Mouse (Mus musculus): ENCODE measurements around the gene Tcerg1l.

The Tcerg1l gene

GRCm38 (mm10) chr7:138357475-138357874, 40.1 kb downstream of the Tcerg1l start:
- DNase-seq (ENCODE audit: low read depth), result no peak

GRCm38 (mm10) chr7:138356655-138357449, 40.7 kb downstream of the Tcerg1l start:
- no peak for DNase-seq (ENCODE audit: low read depth)

GRCm38 (mm10) chr7:138345451-138345850, 52.1 kb downstream of the Tcerg1l start:
- DNase-seq (ENCODE audit: low read depth), result no peak

GRCm38 (mm10) chr7:138338451-138338850, 59.1 kb downstream of the Tcerg1l start:
- no peak for DNase-seq (ENCODE audit: low read depth)

GRCm38 (mm10) chr7:138337946-138338345, 59.6 kb downstream of the Tcerg1l start:
- no peak for DNase-seq (ENCODE audit: low read depth)

DNA sequence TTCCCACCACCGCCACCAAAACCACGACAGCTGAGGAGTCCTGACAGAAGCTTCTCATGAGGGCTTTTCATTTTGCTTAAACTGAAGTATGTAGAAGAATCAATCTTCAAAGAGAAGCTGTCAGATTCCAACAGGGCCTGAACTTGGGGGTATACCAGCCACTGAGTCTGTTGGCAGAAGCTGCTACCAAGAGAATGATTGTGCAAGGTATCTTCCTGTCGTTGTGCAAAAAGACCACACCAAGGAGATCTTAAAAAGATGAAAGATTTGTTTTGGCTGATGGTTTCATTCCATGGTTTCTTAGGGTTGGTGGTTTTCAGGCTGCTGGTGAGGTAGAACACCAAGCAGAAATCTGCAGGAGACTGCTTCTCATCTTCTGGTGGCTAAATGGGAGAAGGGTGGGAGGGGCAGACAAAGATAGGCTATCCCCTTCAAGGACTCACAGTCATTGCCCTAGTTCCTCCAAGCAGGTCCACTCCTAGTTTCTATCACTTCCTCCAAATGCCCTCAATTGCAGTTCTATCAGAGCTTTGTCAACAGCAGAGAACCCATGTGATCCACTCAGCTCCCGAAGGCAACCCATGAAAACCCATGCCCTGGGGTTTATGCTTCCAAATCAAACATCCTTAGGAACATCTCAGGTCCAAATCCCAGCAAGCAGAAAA, 64.9 kb downstream of the Tcerg1l start:
- DNase-seq (ENCODE audit: low read depth), result no peak

- DNase-seq (ENCODE audit: low read depth), result no peak
Measured at GRCm38 (mm10) chr7:138331266-138331665, 66.3 kb downstream of the Tcerg1l start.

DNA sequence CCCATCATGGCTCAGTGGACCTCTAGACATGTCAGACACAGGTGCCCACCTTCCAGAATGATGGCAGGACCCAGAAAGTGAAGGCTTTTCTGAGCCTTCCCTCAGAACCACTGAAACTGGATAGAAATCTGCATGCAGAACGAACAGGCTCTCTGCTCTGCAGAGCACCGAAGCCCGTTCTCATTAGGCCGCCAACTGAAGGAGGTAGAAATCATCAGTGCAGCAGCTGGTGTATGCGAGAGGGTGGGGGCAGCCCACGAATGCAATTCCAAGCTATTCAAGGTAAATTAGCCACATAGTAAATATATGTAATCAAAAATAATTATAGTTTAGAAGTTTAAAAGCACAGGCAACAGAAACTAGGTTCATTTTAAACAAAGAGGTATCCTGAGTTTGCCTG, 68.9 kb downstream of the Tcerg1l start:
- DNase-seq (ENCODE audit: low read depth), result no peak

DNA sequence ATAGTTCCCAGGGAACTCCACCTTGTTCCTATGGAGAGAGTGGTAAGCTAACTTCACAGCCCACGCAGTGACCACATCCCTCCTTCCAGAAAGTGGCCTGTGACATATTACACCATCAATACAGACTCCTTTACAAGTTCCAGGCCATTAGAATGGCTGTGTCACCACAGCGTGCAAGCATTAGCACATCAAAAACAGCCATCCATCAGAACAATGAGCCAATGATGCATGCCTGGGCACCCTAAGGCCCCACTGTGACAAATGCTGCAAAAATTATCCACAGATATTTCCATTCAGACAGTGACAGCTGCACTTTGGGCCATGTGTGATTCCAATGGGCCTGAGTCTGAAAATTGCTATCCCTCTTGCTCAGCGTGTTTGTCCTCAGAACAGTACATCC, 70.8 kb downstream of the Tcerg1l start:
- DNase-seq (ENCODE audit: low read depth), result no peak

DNA sequence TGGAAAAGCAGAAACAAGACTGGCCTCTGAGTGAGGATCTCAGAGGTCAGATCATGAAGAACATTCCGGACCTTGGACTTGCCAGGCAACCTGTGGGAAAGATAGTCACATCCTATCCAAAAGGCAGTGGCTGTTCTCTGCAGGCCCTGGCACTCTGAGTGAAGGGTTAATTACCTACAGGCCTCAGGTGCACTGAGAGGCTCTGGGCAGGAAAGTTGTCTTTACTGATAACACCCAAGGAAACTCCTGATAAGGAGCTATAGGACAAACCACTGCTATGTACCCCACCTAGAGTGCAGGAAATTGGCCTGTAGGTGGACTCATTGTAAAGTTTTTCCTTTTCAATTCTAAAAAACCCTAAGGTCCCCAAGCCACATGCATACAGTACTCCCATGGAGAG, 83.8 kb downstream of the Tcerg1l start:
- no peak for DNase-seq (ENCODE audit: low read depth)

GRCm38 (mm10) chr7:138306126-138306525, 91.4 kb downstream of the Tcerg1l start:
- no peak for DNase-seq (ENCODE audit: low read depth)

DNA sequence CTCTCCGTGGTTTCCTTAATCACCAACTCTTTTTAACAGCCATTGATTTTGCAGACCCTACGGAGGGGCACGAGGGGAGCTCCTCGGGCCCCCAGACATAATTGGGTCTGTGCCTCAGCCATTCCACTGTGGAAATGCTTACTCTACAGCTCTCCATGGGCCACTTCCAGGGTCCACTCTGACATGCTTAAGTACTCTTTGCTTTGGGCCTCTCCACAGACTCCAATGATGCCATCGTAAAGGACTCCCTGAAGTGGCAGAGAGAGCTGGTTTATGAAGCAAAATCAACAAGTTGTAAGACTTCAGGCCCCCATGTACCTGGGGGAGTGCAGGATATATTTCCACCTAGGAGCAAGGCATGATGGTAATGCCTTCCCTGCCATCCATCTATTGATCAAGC, 112.7 kb downstream of the Tcerg1l start:
- no peak for DNase-seq (ENCODE audit: low read depth)

DNA sequence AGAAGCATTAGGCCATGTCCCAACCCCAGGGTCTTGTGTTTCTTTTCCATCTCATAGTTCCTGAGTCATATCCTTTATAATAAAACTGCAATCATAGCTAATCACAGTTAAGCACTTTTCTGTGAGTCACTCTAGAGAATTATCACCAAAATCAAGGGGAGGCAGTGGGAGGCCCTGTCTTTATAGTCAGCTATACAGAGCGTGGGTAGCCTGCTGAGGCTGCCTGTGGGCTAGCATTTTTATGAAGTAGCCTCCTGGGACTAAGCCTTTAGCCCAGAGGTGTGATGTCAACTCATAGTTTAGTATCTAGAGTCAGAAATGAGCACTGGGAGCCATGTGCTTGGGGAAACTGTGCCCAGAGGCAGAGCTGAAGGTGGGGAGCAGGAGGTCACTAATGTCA, 122.3 kb downstream of the Tcerg1l start:
- DNase-seq (ENCODE audit: low read depth), result no peak

DNA sequence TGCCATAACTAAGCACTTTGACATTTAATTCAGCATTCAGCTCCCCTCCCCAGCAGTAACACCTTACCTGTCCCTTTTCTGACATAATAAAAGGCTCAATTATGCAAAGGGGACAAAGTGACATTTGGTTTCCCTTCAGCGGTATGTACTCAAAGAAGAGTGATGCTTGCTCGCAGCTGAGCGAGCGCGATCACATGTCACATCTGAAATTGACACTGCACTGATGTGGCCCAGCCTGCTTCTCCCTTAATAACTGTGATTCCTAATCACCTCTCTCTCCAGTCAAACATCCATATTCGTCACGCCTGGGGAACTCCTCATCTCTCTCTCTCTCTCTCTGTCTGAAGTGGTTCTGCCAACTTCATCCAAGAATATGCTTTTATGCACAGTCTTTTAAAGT, 126.2 kb downstream of the Tcerg1l start:
- no peak for DNase-seq (ENCODE audit: low read depth)

DNA sequence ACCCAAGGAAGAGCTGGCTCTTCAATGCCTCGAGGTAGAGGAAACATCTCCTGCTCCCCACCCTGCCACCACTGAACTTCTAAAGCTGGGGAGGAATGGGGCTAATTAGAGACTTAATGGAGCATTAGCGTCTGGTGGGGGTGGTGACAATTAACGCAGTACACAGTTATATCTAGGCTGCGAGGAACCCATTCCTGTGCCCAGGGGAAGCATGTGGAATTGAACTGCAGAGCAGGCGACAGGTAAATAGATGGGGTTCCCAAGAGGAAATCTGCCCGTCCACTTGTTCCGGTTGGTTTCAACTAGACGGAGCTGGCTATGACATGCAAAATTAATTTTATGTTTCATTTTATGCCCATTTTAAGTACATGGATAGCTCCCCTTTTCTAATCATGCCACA, 128.1 kb downstream of the Tcerg1l start:
- no peak for DNase-seq (ENCODE audit: low read depth)

GRCm38 (mm10) chr7:138267976-138268646, 129.4 kb downstream of the Tcerg1l start:
- no peak for DNase-seq (ENCODE audit: low read depth)

DNA sequence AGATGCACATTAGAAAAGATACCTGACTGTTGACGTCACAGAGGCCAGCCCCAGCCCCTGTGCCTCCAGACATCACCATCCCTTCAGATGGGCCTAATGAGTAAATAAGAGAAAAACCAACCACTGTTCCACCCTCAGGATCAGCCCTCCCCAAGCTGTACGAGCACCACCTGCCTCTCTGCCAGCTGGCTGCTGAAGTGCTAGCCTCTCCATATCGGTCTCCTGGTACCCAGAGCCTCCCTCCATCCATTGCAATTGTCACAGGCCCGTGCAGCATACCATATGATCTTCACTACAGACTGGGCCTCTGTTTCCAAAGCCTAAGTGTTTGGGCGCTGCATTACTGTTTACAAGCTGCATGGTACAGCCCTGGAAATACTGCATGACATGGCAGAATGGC, 148.9 kb downstream of the Tcerg1l start:
- no peak for DNase-seq (ENCODE audit: low read depth)

DNA sequence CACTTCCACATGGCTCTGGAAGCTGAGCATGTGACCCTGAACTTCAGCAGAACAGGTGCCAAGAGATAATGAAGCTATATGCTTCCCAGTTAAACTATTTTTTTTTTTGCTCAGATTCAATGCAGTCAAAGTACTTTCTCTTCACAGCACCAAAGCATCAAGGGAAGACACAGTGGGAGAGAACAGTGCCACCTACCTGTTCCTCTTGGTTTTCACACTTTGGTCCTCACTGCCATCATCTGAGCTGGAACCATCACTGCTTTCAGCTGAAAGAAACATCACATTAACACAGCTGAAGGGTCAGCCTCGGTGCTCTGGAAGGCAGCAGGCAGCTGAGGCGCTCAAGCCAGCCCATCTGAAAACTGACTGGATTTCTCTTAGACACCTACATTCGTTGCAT, 149.4 kb downstream of the Tcerg1l start:
- no peak for DNase-seq (ENCODE audit: low read depth)

- DNase-seq (ENCODE audit: low read depth), result no peak
Measured at GRCm38 (mm10) chr7:138246684-138247083, 150.8 kb downstream of the Tcerg1l start.

DNA sequence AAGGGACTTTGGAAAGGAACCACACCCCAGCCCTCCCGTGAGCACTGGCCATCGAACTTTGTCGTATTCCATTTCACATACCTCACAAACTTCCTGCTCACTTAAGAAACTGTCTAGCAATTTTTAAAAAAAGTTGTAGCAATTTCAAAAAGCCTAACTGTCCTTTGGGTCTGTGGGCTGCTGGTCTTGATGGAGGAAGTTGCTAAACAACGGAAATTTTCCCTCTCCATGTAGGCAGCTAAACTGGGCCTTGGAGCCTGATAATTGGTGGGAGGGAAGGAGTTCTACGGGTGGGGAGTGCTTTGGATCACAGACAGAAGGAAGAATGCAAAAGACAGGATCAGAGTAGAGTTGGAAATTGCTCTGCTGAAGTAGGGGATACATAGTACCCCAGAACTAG, 155.3 kb downstream of the Tcerg1l start:
- no peak for DNase-seq (ENCODE audit: low read depth)

DNA sequence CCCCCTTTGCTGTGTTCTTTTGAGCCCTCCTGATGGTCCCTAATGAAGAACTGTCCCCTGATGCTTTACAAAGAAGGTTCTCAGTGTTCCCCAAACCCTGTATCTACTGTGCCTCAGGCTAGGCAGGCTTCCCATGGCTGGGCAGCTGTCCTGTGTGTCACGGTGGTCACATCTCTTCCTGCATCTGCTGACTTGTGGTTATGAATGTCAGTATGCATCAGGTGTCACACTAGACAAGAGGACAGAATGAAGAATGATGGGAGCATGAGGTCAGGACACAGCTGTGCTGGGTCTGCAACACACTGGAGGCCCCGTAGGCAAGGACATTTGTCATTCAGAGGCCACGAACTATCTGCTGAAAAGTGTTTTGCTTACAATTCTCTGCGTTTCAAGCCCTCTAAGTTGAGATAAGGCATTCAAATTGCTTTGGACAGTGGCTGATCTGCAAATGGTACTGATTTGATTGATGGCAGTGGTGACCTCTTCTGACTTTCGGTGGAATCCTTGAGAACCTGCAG, 159.8 kb downstream of the Tcerg1l start:
- DNase-seq (ENCODE audit: low read depth), result no peak

DNA sequence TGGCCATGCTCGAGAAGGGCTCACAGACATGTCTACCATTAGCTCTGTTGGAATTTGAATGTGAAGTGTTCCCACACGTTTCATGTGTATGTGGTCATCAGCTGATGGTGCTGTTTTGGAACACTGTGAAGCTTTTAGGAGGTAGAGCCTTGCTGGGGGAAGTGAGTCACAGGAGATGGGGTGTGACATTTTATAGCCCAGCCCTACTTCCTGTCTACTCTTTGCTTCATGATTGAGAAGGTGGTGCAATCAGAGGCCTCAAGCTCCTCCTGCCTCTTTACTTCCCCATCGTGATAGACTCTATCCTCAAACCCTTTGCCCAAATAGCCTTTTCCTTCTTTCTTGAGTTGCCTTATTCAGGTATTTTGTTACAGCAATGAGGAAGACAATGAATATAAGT, 173.3 kb downstream of the Tcerg1l start:
- no peak for DNase-seq (ENCODE audit: low read depth)

- DNase-seq (ENCODE audit: low read depth), result no peak
Measured at GRCm38 (mm10) chr7:138222951-138223350, 174.6 kb downstream of the Tcerg1l start.
